Mouse (Mus musculus) midbrain, postnatal 0 days (tissue): ENCODE data around the gene Myh8. TPM values are rescaled to one million over a fixed set of nuclear protein-coding genes. Genes with fewer than 3 reads are reported as not detected.

Experiments
- ATAC-seq: fragments of 200-750 bp; cut with Nextera tagmentation; 2 replicates; pipeline ENCODE4 v1.8.0; 2017; ENCODE audit warnings: moderate number of reproducible peaks, mild to moderate bottlenecking, moderate TSS enrichment, moderate library complexity; ENCODE audit not compliant: low FRiP score
- DNase-seq: peaks from one replicate; pipeline ENCODE4 v3.0.0-alpha.2; 2015; ENCODE audit warnings: low spot score
- H3K27ac ChIP-seq: fragments of 300-500 bp; sonication (generic); 2 replicates; pipeline ENCODE4 v1.5.1; 2014; ENCODE audit warnings: low read depth, mild to moderate bottlenecking, low read length, mixed read lengths
- H3K27me3 ChIP-seq: fragments of 300-500 bp; sonication (generic); 2 replicates; pipeline ENCODE4 v1.6.1; 2014; ENCODE audit warnings: low read length, control low read depth, mixed read lengths; ENCODE audit not compliant: insufficient read depth
- H3K36me3 ChIP-seq: fragments of 300-500 bp; sonication (generic); 2 replicates; pipeline ENCODE4 v1.6.1; 2014; ENCODE audit warnings: low read length, control low read depth, mixed read lengths; ENCODE audit not compliant: insufficient read depth
- H3K4me1 ChIP-seq: fragments of 300-500 bp; sonication (generic); 2 replicates; pipeline ENCODE4 v1.6.1; 2014; ENCODE audit warnings: mild to moderate bottlenecking, control low read depth, antibody characterized with exemption, low read length, mixed read lengths; ENCODE audit not compliant: insufficient read depth
- H3K4me2 ChIP-seq: fragments of 300-500 bp; sonication (generic); 2 replicates; pipeline ENCODE4 v1.6.1; 2014; ENCODE audit warnings: low read depth, mild to moderate bottlenecking, low read length, mixed read lengths; ENCODE audit not compliant: poor library complexity, severe bottlenecking
- H3K4me3 ChIP-seq: fragments of 300-500 bp; sonication (generic); 2 replicates; pipeline ENCODE4 v1.5.1; 2014; ENCODE audit warnings: low read depth, mild to moderate bottlenecking, low read length, moderate library complexity
- H3K9ac ChIP-seq: fragments of 300-500 bp; sonication (generic); replicated peaks from 2 replicates; pipeline ENCODE4 v1.6.1; 2014; ENCODE audit warnings: mild to moderate bottlenecking, low read length, moderate library complexity, mixed read lengths; ENCODE audit not compliant: poor library complexity, severe bottlenecking
- H3K9me3 ChIP-seq: fragments of 300-500 bp; sonication (generic); 2 replicates; pipeline ENCODE4 v1.6.1; 2016; ENCODE audit warnings: low read length, control low read depth
- CTCF ChIP-seq: IDR thresholded peaks from 2 replicates; pipeline ENCODE4 v1.5.1; 2016; ENCODE audit warnings: antibody characterized with exemption, mild to moderate bottlenecking
- WGBS: fragments of 180-500 bp; shearing (Covaris S2); extraction: QIAGEN DNeasy Blood & Tissue Kit; methylation state at CpG from one replicate; pipeline ENCODE4 v1.1.7; 2014; 5-methylcytosine and 5-hydroxymethylcytosine counted together
- polyA plus RNA-seq: library from polyadenylated mRNA; unstranded; fragments of >200 nt; fragmentation: Nextera tagmentation; extraction: Ambion mirVana; gene quantifications from 2 replicates; pipeline ENCODE4 v1.2.1, GENCODE M21; 2015
- total RNA-seq: library from RNA; depleted of rRNA; stranded (reverse); fragments of >200 nt; gene quantifications from 2 replicates; pipeline ENCODE4 v1.2.3, GENCODE M21; 2014; rRNA removed

Myh8 gene
- total and polyA plus RNA-seq, 2 experiments from 2014 or later = 0.36 to 3.0 TPM

DNA sequence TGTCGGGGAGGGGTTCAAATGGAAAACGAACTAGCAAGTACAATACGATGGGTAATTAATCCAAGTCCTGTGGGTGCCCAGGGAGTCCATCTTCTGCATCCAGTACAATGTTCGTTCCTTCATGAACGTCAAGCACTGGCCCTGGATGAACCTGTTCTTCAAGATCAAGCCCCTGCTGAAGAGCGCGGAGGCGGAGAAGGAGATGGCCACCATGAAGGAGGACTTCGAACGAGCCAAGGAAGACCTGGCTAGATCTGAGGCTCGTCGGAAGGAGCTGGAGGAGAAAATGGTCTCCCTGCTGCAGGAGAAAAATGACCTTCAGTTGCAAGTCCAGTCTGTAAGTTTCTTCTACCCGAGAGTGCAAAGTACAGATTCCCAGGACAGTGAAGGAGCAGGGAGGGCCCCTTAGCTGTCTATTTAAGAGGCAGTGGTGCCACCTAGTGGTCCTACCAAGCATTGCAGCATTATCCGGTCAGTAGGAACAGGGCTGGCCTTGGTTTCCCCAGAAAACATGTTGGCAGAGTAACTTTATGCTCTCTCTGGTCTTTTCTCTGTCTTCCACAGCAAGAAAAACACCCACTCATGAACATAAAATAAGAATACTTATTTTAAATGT is 73.3 kb downstream of the Myh8 start:
- TF ChIP-seq CTCF = peak; percentile 91
- no peaks in the 10 kb centered on the region for H3K4me1 ChIP-seq
- no peak overlapping the region for H3K4me2 ChIP-seq
- H3K9me3 ChIP-seq = no peaks in the 10 kb centered on the region
- DNase-seq (peak; percentile 86), ATAC-seq (no peak)
- H3K4me3 ChIP-seq = no peak overlapping the region
- peaks cover 3% of the 10 kb centered on the region; the same call in 1 of the 2 replicates for H3K27me3 ChIP-seq
- H3K36me3 ChIP-seq = no peaks in the 10 kb centered on the region
- H3K27ac ChIP-seq = no peak overlapping the region
- H3K9ac ChIP-seq = no peak overlapping the region
- 60% methylated on average over 14 of the region's 14 CpGs for WGBS

DNA sequence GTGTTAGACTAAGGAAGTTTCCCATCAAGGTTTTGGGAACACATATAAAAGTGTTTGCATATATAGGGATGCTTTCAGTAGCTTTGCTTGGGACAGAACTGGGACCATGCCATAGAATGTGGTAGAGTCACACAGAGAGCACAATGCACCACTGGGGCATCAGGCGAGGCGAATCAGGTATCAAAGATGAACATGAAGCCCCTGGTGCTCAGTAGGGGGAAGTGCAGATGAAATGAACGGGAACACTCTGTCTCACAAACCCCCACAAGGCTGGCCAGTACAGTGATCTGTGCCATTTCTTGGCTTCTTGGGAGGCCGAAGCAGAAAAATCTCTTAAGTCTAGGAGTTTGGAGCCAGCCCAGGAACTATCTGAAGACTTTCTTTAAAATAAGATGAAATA is 76.1 kb downstream of the Myh8 start:
- H3K27ac ChIP-seq = no peak overlapping the region
- DNase-seq (no peak), ATAC-seq (no peak)
- no peak overlapping the region for H3K4me2 ChIP-seq
- peaks cover 3% of the 10 kb centered on the region; the same call in 1 of the 2 replicates for H3K27me3 ChIP-seq
- peak; percentile 48 for TF ChIP-seq CTCF
- no peaks in the 10 kb centered on the region for H3K4me1 ChIP-seq
- no peak overlapping the region for H3K4me3 ChIP-seq
- H3K36me3 ChIP-seq = no peaks in the 10 kb centered on the region
- WGBS = 59% methylated on average over 4 of the region's 4 CpGs
- H3K9ac ChIP-seq = no peak overlapping the region
- no peaks in the 10 kb centered on the region for H3K9me3 ChIP-seq

DNA sequence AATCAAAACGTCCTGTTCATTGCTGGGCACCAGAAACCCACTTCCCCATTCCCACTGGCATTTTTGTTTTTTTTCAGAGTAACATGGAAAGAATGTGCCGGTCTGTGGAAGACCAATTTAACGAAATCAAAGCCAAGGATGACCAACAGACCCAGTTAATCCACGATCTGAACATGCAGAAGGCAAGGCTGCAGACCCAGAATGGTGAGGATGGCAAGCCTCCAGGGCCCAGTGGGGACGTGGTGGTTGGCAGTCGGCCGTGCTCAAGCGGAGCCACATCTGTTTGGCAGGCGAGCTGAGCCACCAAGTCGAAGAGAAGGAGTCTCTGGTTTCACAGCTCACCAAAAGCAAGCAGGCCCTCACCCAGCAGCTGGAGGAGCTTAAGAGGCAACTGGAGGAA is 81.1 kb downstream of the Myh8 start:
- H3K9ac ChIP-seq = no peak overlapping the region
- WGBS = 76% methylated on average over 10 of the region's 10 CpGs

More for the DNA sequence above, 81.1 kb downstream of the Myh8 start:
- Histone ChIP-seq H3K4me2 (no peak overlapping the region), H3K4me3 (no peak overlapping the region), H3K27me3 (no peaks in the 10 kb centered on the region), H3K4me1 (no peaks in the 10 kb centered on the region), H3K27ac (no peak overlapping the region), H3K9me3 (no peaks in the 10 kb centered on the region), H3K36me3 (no peaks in the 10 kb centered on the region)
- no peak for ATAC-seq
- no peak for TF ChIP-seq CTCF
- peak; percentile 15 for DNase-seq

Other genes with a start within 250 kb of the Myh8 start
- gene Adprm, start 224.5 kb upstream of the Myh8 start, total RNA-seq = 23.7 and 28.6 TPM in 2 replicates
- gene Adprm, start 224.5 kb upstream of the Myh8 start, polyA plus RNA-seq = 25.9 and 28.1 TPM in 2 replicates
- 11.2 and 12.4 TPM in 2 replicates for gene Sco1, start 224.5 kb upstream of the Myh8 start, total RNA-seq
- gene Sco1, start 224.5 kb upstream of the Myh8 start, polyA plus RNA-seq = 13.2 and 14.7 TPM in 2 replicates
- 0.24 and 1.2 TPM in 2 replicates for gene Myh3, start 198.8 kb upstream of the Myh8 start, total RNA-seq
- gene Myh3, start 198.8 kb upstream of the Myh8 start, polyA plus RNA-seq = 0.13 and 0.25 TPM in 2 replicates
- 0.33 and 0.55 TPM in 2 replicates for gene Myh2, start 106.1 kb upstream of the Myh8 start, total RNA-seq
- 0.15 and 0.20 TPM in 2 replicates for gene Myh2, start 106.1 kb upstream of the Myh8 start, polyA plus RNA-seq
- 0.11 and 0.19 TPM in 2 replicates for gene Myh1, start 77.1 kb upstream of the Myh8 start, total RNA-seq
- 0.10 and 0.11 TPM in 2 replicates for gene Myh1, start 77.1 kb upstream of the Myh8 start, polyA plus RNA-seq
- gene Myh4, start 39.1 kb upstream of the Myh8 start, total RNA-seq = 0.11 and 0.19 TPM in 2 replicates
- gene Myh4, start 39.1 kb upstream of the Myh8 start, polyA plus RNA-seq = 0.07 and 0.10 TPM in 2 replicates
- gene Myh13, start 44.5 kb downstream of the Myh8 start, total RNA-seq = 0.11 and 0.52 TPM in 2 replicates
- 0.20 and 0.23 TPM in 2 replicates for gene Myh13, start 44.5 kb downstream of the Myh8 start, polyA plus RNA-seq
- 118 and 135 TPM in 2 replicates for gene Gas7, start 178.3 kb downstream of the Myh8 start, total RNA-seq
- gene Gas7, start 178.3 kb downstream of the Myh8 start, polyA plus RNA-seq = 80.3 and 82.1 TPM in 2 replicates